Mouse (Mus musculus): ENCODE results near the gene Plekhg3. TPM values are rescaled to one million over a fixed set of nuclear protein-coding genes. Genes with fewer than 3 reads are reported as not detected.

Gene Plekhg3
- total RNA-seq, 2 experiments from 2014 or later: 5.2 to 5.3 TPM

GRCm38 (mm10) chr12:76583454-76583853 is 52.8 kb downstream of the Plekhg3 start:
- DNase-seq (ENCODE audit: low spot score): no peak

- DNase-seq (ENCODE audit: low spot score): no peak
These were observed 54.3 kb downstream of the Plekhg3 start for GRCm38 (mm10) chr12:76585028-76585427.

GRCm38 (mm10) chr12:76587357-76587756 is 56.7 kb downstream of the Plekhg3 start:
- no peak for DNase-seq (ENCODE audit: low spot score)

- DNase-seq (ENCODE audit: low spot score): no peak
These were observed 58.8 kb downstream of the Plekhg3 start for GRCm38 (mm10) chr12:76589531-76589930.

GRCm38 (mm10) chr12:76591037-76591436 is 60.3 kb downstream of the Plekhg3 start:
- no peak for DNase-seq (ENCODE audit: low spot score)

- peak; percentile 39 for DNase-seq (ENCODE audit: low spot score)
These were observed 61.5 kb downstream of the Plekhg3 start for GRCm38 (mm10) chr12:76592213-76592612.

GRCm38 (mm10) chr12:76593254-76593653 is 62.6 kb downstream of the Plekhg3 start:
- DNase-seq (ENCODE audit: low spot score): no peak

GRCm38 (mm10) chr12:76593839-76594322 is 63.2 kb downstream of the Plekhg3 start:
- DNase-seq (ENCODE audit: low spot score): peak; percentile 89

GRCm38 (mm10) chr12:76594556-76594955 is 63.9 kb downstream of the Plekhg3 start:
- DNase-seq (ENCODE audit: low spot score): no peak

- DNase-seq (ENCODE audit: low spot score): no peak
These were observed 65.1 kb downstream of the Plekhg3 start for GRCm38 (mm10) chr12:76595830-76596229.

- peak; percentile 76 for DNase-seq (ENCODE audit: low spot score)
These were observed 65.8 kb downstream of the Plekhg3 start for GRCm38 (mm10) chr12:76596292-76597023.

- DNase-seq (ENCODE audit: low spot score): no peak
These were observed 66.9 kb downstream of the Plekhg3 start for GRCm38 (mm10) chr12:76597577-76598100.

- DNase-seq (ENCODE audit: low spot score): no peak
These were observed 67.7 kb downstream of the Plekhg3 start for GRCm38 (mm10) chr12:76598196-76598928.

GRCm38 (mm10) chr12:76603779-76604178 is 73.1 kb downstream of the Plekhg3 start:
- DNase-seq (ENCODE audit: low spot score): no peak

GRCm38 (mm10) chr12:76604546-76604945 is 73.9 kb downstream of the Plekhg3 start:
- no peak for DNase-seq (ENCODE audit: low spot score)

GRCm38 (mm10) chr12:76605837-76606236 is 75.1 kb downstream of the Plekhg3 start:
- no peak for DNase-seq (ENCODE audit: low spot score)

GRCm38 (mm10) chr12:76608241-76608640 is 77.5 kb downstream of the Plekhg3 start:
- no peak for DNase-seq (ENCODE audit: low spot score)

- no peak for DNase-seq (ENCODE audit: low spot score)
These were observed 78.4 kb downstream of the Plekhg3 start for GRCm38 (mm10) chr12:76608997-76609565.

GRCm38 (mm10) chr12:76612621-76613020 is 81.9 kb downstream of the Plekhg3 start:
- no peak for DNase-seq (ENCODE audit: low spot score)

- peak; percentile 48 for DNase-seq (ENCODE audit: low spot score)
These were observed 84.3 kb downstream of the Plekhg3 start for GRCm38 (mm10) chr12:76614868-76615579.

GRCm38 (mm10) chr12:76615580-76615937 is 84.9 kb downstream of the Plekhg3 start:
- DNase-seq (ENCODE audit: low spot score): no peak

All from gastrocnemius, adult 18-20 months (tissue).